Mouse (Mus musculus) spleen, postnatal 14 days (tissue): ENCODE results near the gene Bcas2.
"Not testable (repeated sequence)": the region's sequence is repeated elsewhere in the genome, so short reads cannot be mapped to it uniquely, and the experiment has no call there.

Source experiments
- DNase-seq, 2 experiments: peaks; one replicate each; pipeline ENCODE4 v3.0.0; 2021 to 2022; ENCODE audit warnings: low spot score in 2 of 2

The Bcas2 gene

DNA sequence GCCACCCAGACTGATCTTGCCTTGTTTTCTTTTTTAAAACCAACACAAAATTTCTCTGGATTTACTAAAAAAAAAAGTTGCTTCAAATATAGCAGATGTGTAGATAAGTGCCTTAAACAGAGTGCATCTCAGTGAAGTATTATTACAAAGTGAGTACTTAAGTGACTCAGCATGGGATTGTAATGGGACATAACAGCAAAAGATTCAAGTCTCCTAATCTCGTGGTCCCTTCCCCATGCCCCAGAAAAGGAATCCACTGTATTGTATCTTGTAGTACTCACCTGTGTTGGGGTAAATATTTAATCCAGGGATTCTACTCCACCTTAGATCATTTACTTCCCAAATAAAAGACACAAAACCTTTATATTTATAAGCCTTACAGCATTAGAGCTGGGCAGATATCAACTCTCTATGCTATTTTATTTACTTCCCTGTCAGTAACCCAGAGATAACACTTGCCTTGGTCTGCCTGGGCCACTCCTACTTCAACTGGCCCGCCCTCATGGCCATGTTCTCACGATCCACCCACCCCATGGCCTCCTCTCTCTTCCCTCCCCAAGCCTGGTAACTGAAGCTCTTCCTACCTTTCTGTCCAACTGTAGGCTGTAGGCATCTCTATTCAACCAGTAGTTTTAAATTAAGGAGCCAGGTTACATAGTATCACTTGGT, 12.1 kb upstream of the Bcas2 start:
- no peak for DNase-seq

DNA sequence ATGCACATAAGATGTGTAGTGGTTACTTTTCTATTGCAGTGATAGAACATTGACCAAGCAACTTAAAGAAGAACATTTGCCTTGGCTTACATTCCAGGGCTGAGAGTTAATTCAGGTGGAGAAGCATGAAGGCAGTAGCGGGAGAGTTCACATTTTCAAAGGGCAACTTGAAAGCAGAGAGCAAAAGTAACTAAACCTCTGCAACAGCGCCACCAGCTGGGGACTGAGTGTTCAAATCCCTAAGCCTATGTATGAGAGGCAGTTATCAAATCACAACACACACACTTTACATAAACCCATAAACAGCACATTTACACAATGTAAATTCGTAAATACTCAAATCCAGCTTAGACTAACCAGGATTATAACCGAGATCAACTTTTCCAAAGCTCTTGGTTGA, 1.7 kb upstream of the Bcas2 start:
- DNase-seq, result peak; percentile 57 to 79

DNA sequence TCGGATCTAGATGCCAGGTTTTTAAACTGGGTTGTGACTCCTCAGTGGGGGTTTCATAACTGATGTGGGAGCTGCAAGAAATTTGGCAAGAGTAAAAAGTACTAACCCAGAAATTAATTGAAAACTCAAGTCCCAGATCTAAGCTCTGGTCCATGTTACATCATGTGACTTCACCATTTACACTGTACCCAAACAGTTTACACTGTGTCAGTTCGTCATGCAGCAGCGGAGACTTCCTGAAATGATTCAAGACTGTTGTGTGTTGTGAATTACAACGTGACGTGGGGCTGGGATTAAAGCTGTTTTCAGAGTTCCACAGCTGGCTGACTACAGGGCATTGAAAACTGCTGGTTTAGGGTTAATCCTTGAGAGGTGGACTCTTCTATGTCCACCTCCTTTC, 1.2 kb downstream of the Bcas2 start:
- DNase-seq, result no peak

DNA sequence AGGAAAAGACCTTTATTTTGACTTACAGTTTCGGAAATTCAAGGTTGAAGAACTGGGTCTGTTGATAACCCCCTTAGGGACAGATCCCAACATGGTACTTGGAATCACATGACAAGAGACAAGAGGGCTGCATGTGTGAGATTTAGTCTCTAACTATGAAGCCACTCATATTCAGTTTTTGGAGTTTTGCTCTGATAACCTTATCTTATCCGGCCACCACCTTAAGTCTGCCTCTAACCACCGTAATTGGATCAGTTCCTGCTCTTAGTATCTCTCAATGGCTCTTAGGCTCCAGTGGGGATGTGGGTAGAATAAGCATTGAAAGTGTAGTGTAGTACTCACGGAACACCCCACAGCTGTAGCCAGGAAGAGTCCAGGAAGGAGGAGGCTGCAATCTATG, 5.3 kb downstream of the Bcas2 start:
- DNase-seq, result no peak

DNA sequence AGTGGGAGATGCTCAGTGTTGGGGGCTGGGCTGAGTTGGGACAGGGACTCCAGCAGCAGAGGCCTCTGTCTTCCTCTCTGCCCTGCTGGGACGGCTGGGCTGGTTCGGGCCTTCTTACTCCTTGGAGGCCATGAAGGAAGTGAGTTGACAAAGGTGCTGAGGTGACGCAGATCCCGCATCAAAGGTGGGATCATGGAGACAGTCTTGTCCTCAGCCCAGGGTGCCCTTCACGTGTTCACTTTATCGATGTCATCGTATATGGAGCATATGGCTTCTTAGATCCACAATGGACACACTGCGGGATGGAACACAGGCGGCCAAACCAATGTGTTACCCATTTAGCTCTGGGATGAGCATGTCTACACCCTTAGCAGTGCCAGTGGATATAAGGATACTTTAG, 8.1 kb downstream of the Bcas2 start:
- no peak for DNase-seq

DNA sequence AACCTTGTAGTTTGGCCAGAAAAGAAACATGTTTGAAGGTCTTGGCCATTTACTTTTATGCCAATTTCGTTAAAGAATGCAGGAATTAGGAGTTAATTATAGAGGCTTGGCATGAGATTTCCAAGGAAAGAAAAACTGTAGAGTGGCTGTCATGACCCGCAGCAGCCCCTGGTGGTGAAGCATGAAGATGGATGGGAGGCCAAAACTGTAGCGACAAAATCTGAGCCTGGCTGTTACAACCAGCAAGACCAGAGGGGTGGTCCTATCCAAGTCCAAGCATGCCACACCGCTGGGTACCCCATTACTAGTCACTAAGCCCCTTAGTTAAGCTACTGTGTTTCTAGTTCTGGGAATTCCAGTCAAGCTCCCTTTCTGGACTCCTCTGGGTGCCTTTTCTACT, 9.7 kb downstream of the Bcas2 start:
- no peak for DNase-seq

DNA sequence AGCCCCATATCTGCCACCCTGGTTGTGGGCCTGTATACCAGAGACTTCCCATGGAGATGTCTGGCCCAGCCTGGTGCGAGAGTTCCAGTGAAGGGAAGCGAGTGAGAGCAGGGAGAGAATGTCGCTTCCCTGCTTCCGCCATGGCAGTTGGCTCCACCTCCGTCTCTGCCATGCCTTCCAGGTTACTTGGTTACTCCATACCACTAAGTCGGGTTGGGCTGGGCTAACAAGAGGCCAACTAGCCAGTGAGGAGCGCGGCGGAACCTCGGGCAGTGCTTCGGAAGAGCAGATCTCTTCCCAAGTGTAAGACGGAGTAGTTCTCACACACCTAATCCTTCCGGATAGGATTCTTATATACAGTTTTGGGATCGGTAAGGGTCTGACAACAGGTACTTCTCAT, 11.4 kb downstream of the Bcas2 start:
- no peak for DNase-seq

DNA sequence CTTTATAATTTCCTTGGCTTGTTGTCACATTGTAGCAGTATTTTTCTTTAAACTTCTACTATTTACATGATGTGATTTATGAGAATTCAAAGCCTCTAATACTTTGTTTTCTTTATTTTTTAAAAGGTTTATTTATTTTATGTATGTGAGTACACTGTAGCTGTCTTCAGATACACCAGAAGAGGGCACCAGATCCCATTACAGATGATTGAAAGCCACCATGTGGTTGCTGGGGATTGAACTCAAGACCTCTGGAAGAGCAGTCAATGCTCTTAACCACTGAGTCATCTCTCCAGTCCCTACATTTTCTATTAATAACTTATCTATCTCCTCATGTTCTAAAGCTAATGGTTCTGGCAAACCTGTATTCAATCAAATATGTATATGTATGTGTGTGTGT, 13.0 kb downstream of the Bcas2 start:
- not testable (repeated sequence) for DNase-seq

DNA sequence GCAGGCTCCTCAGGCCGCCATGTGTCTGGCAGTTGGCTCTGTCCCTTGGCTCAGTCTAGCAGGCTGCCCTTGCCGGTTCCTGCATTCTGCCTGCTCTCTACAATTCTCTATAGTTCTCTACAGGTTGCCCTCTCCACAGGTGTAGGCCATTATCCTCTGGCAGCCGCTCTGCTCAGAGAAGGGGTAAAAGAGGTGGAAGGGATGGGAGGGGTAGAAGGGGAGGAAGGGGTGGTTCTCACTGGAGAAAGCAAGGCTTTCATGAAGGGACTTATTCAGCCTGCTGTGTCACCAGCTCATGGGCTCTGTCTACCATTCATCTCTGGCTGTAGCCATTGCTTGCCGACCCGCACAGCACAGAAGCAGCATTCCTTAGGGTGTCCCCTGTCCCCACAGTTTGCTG, 17.0 kb downstream of the Bcas2 start:
- DNase-seq, result no peak

DNA sequence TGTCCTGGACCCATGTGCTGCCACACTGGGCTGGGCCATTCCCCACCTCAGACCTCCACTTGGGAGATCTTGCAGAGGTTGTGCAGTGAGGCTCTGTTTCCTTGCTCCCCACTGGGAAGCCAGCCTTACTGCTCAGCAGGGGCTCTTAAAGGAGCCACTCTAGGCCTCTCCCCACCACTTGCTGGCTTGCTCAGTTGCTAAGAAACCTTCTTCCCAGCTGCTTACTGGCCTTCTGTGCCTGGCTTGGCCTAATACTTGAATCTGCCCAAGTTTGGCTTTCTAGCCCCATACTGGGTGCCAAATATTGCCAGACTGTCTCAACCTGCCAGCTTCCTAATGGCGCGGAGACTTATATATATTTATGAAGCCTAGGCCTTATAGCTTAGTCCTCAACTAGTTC, 17.4 kb downstream of the Bcas2 start:
- DNase-seq, result no peak

DNA sequence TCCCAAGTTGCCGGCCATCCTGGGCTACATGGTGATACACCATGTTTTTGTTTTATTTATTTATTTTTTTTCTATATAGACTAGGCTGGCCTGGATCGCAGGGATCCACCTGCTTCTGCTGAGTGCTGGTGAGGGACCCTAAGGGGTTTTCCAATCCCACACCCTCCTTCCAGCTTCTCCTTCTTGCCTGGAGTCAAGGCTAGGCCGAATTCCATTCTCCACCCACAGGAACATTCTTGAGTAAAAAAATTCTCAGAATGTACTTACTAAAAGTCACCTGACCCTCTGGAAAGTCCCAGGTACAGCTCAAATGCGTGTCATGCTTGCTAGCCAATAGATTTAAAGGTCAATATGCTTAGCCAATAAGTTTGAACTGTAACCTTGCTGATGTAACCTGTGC, 20.7 kb downstream of the Bcas2 start:
- DNase-seq, result no peak

DNA sequence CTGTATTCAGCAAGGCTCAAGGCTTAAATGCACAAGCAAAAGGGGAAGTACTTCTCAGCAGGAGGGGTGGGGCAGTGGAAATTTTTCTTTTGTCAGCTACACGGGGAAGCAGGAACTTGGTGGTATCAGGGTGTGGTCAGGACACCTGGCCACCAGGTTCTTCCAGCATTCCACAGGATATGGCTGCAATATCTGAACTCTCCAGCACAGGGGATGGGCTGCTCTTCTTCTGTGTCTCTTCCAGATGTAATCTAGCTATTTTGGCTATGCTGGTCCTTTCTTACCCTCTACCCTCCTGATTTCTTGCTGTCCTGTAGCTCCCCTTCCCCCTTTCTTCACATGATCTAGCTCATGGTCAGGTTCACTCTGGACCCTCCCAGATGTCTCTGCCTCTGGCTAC, 21.7 kb downstream of the Bcas2 start:
- no peak for DNase-seq

DNA sequence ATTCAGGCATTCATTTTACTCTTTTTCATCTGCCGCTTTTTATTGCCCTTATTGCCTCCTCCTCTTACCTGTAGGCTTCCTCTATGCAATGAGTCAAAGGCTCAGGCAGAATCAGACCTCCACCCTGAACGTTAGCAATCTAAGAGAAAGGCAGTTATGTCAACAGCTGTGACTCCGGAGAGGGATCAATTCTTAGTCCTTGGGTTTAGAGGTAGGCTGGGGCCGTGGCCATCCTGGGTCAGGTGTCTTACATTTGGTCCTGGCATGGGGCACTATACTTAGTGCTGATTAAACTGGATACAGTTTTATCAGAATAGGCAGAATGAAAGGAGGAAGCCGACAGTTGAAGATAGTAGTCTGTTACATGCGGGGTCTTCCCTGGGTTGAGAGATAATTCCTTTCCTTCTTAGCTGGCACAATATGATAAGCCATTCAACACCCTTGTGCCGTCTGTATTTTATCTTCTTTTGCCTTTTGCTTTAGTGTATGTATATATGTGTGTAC, 24.9 kb downstream of the Bcas2 start:
- DNase-seq, result no peak

DNA sequence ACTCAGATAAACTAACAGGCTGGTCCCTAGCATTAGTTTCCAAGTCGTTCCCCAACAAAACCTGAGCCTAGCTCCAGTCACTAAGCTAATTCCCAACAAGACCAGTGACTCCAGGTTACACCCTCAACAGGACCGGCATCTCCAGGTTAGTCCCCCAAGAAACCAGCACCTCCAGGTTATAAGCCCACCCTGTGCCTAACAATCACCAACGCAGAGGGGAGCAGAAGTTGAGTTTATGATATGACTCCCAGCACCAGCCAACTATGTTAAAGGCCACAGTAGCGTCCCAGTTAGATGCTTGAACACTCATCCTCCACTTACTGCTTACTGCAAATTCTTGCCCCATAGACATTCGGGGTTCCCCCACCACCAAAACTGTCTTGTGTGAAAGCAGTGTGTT, 27.9 kb downstream of the Bcas2 start:
- DNase-seq, result no peak

DNA sequence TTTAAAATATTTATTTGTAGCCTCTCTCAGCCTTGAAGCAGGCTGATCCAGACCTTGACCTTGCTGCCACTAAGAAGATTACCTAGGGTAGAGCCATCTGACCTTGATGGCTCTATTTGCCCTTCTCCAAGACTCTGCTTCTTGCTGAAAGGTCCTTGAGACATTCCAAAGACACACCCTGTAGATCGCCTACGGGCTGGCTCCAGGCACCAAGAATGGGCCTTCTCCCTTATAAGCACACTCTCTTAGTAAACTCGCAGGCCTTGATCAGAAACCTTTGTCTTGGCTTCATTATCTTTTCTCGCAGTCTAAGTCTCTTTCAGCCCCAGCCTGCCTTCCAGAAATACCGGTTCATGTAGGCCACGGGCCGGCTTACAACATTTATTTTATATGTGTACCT, 29.6 kb downstream of the Bcas2 start:
- not testable (repeated sequence) for DNase-seq

DNA sequence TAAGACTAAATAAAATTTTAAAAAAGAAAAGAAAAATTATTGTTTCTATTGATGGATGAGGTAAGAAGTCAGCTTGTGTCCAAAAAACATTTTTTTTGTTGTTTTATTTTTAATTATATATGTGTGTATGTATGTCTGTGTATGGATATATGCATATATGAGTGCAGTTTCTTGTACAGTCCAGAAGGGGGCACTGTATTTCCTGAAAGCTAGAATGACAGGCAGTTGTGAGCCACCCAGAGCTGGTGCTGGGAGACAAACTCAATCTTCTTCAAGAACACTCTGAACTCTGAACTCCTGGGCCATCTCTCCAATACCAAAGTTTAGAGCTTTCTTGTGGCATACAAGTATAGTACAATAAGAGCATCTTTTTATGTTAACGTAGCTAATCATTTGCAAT, 32.1 kb downstream of the Bcas2 start:
- no peak for DNase-seq

DNA sequence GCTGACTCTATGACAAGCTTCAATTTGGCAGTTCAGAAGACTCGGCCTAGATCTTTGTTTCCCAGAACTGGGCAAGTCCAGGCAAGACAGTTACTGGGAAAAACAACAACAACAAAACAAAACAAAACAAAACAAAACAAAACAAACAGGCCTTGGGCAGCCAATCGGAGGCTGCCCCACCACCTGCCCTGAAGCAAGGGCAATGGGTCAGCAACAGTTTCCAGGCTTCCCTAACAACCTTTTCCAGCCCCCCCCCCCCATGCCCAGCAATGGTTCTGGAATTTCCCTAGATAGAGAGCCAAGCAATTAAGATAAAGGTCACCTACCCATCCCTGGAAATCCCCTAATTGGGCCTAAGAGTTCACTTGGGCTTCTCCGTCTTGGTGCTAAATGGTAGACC, 33.0 kb downstream of the Bcas2 start:
- DNase-seq, result no peak

DNA sequence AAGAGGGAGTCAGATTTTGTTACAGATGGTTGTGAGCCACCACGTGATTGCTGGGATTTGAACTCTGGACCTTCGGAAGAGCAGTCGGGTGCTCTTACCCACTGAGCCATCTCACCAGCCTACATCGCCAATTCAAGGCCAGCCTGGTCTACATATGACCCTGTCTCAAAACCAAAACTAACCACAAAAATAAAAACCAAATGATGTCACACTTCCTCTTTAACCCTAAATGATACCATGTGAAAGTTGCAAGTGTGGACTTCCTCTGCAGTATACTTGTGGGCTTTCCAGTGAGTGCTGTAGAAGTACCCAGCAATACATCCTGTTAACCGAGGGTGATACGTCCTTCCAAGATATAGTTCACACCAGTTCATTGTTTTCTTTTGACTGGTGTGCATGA, 34.9 kb downstream of the Bcas2 start:
- DNase-seq, result peak in 1 of 2 experiments; percentile 11

DNA sequence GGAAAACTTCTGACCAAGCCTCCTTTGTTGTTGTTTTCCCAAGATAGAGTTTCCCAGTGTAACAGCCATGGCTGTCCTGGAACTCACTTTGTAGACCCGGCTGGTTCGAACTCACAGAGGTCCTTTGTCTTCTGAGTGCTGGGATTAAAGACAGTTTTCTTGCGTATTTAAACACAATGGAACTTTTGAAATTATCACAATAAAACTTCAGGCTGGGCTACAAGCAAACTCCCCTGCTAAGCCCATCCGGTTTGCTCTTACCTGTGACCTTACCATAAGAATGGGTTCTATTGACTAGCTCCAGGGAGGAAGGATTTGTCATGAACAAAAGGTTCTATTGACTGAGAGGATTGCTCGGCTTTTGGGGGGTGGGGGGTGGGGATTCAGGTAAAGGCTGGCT, 36.3 kb downstream of the Bcas2 start:
- no peak for DNase-seq

DNA sequence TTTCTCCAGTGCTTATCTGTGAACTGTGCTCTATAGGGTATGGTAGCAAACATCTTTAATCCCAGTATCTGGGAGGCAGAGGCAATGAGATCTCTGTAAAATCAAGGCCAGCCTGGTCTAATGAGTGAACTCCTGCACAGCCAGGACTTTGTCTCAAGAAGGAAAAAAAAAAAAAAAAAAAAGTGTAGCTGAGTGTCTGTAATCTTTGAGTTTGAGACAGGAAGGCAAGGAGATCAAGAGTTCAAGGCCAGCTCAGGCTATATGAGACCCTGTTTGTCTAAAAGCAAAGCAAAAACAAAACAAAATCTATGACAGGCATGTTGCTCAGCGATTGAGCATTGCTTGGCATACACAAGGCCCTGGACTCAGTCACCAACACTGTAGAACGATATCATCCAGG, 36.8 kb downstream of the Bcas2 start:
- no peak for DNase-seq

DNA sequence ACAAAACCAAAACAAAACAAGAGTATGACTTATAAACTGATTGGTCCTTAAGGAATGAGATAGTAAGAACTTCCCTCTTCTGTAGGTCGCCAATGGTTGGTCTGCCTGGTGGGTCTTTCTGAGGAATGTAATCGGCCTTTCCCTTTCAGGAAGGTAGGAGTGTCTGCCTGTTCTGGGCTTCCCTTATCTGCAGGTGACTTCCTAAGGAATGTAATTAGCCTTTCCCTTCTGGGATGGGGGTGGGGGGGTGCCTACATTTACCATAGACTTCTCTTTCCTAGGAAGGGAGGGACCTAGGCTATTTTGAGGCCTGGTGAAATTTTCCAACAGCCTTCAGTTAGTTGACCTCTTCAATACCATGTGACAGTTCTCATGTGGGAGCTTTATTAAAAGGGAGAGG, 39.6 kb downstream of the Bcas2 start:
- no peak for DNase-seq

DNA sequence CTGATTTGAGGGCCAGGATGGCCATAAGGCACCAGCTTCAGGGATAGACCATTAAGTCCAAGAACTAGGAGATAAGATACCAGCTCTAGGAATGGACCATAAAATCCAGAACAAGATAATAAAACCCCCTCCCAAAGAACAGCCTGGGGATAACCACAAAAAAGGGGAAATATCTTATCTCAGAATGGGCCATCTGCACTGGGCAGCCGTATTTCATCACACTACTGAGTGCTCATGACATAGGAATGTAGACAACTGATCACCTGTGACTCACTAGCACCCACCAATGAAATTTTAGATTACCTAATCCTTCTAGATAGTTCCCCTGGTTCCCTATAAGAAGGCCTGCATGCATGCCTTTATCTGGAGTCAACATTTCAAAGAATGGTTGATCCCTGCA, 40.7 kb downstream of the Bcas2 start:
- no peak for DNase-seq

DNA sequence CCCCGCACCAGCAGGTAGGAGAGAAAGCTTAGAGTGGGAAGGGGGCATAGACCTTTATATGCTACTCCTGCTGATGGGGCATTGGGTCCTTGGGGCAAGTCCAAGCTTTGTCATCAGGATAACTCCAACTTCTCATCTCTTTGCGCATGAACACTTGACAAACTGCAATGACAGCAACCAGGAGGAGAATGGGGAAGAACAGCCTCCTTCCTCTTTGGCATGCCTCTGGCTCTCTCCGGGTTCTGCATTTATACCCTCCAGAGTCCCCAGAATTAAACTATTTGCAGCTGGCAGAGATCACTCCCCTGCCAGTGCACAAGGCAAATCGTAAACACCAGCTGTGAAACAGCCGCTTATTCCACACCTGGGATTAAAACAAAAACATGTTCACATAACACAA, 42.1 kb downstream of the Bcas2 start:
- DNase-seq, result no peak

DNA sequence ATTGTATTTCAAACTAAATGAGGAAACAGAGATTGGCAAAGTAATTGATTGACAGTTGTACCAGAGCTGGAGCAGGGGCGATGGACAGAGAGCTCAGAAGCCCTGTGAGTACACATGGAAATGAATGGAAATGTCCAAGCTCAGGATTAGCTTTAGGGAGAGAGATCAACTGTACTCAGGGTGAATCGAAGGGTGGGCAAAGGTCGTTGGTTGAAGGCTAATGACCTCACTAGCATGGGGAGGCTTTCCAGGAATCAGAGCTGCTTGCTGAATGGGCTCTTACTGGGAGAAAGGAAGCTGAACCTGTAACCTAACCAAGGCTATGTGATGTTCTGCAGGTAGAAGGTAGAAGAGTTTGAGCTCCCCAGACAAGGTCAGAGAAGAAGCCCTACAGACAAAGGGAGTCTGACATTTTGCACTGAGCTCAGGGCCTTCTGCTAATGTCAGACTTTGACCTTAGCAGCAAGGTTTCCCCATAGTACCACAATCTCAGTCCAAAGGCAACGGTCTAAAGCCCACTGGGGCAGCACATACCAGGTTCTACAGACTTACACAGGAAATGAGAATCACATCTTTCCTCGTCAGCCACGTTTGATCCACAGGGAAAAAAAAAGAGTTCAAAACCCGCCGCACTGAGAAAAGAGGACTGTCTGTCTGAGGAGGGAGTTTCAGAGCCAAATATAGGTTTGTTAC, 43.3 kb downstream of the Bcas2 start:
- DNase-seq, result no peak
